Mouse (Mus musculus): ENCODE data around the gene Rab34. TPM values are rescaled to one million over a fixed set of nuclear protein-coding genes. Genes with fewer than 3 reads are reported as not detected.

Gene Rab34
- 33.1 and 36.1 TPM in 2 replicates for polyA plus RNA-seq (2011; ENCODE audit: insufficient read depth, insufficient read length, low read depth, missing spikeins)

GRCm38 (mm10) chr11:78188331-78189233 lies at the start of gene Rab34:
TSS of gene Rab34 (plus strand) at chr11:78188430.
- H3K9me3 ChIP-seq (replicated peaks; ENCODE audit: control insufficient read depth, insufficient read depth, low read length, poor library complexity, severe bottlenecking) = no peaks in the 10 kb centered on the region
- peak within 1 kb of the TSS; percentile 81 for H3K27ac ChIP-seq (ENCODE audit: insufficient read depth, low read length)
- H3K36me3 ChIP-seq (ENCODE audit: control insufficient read depth, insufficient read depth, low read length, poor library complexity, severe bottlenecking) = peaks cover 2% of the 10 kb centered on the region; the same call in 1 of the 2 replicates
- H3K9ac ChIP-seq (ENCODE audit: low read depth, poor library complexity, severe bottlenecking) = peak within 1 kb of the TSS; percentile 90
- H3K4me3 ChIP-seq (ENCODE audit: low read depth, low read length) = peak within 1 kb of the TSS; percentile 90
- peaks cover 2% of the 10 kb centered on the region for H3K4me1 ChIP-seq (ENCODE audit: control insufficient read depth, insufficient read depth, low read length)
- no peaks in the 10 kb centered on the region for H3K27me3 ChIP-seq (ENCODE audit: control insufficient read depth, insufficient read depth, low read length, poor library complexity, severe bottlenecking)
- TF ChIP-seq CTCF (IDR thresholded peaks at IDR 0.05; ENCODE audit: low read depth, low read length) (no peak), EP300 (IDR thresholded peaks at IDR 0.05; ENCODE audit: insufficient read depth, low read depth, low read length) (0 out of 2 replicates have a peak, but pooled peaks have one; percentile 5), POLR2A (IDR thresholded peaks at IDR 0.05; ENCODE audit: insufficient read depth, low read length) (no peak)

DNA sequence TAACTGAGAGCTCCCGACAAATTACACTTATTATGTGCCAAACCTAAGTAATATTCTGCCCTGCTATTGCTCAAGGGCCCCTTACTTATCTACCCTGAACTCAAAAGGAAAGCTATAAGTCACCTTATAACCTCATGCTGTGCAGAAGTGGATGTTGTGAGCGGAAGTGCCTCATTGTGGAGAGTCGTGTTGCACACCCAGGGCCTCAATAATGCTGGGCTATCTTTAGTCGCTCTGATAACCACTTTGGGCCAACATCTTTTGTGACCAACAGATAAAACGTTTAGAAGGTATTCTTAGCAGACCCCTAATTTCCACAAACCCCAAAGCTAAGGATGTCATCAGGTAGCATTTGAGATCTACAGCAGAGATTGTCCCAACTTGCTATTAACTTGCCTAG lies 47.6 kb upstream of the Rab34 start:
- H3K27me3 ChIP-seq (ENCODE audit: control insufficient read depth, insufficient read depth, low read length, poor library complexity, severe bottlenecking) = no peaks in the 10 kb centered on the region
- H3K9ac ChIP-seq (ENCODE audit: low read depth, poor library complexity, severe bottlenecking) = no peak overlapping the region
- peaks cover 5% of the 10 kb centered on the region for H3K36me3 ChIP-seq (ENCODE audit: control insufficient read depth, insufficient read depth, low read length, poor library complexity, severe bottlenecking)
- no peaks in the 10 kb centered on the region for H3K9me3 ChIP-seq (replicated peaks; ENCODE audit: control insufficient read depth, insufficient read depth, low read length, poor library complexity, severe bottlenecking)
- H3K27ac ChIP-seq (ENCODE audit: insufficient read depth, low read length) = no peak overlapping the region
- no peaks in the 10 kb centered on the region for H3K4me1 ChIP-seq (ENCODE audit: control insufficient read depth, insufficient read depth, low read length)
- no peak overlapping the region for H3K4me3 ChIP-seq (ENCODE audit: low read depth, low read length)
- TF ChIP-seq CTCF (IDR thresholded peaks at IDR 0.05; ENCODE audit: low read depth, low read length) = no peak
- TF ChIP-seq POLR2A (IDR thresholded peaks at IDR 0.05; ENCODE audit: insufficient read depth, low read length) = no peak
- no peak for TF ChIP-seq EP300 (IDR thresholded peaks at IDR 0.05; ENCODE audit: insufficient read depth, low read depth, low read length)

DNA sequence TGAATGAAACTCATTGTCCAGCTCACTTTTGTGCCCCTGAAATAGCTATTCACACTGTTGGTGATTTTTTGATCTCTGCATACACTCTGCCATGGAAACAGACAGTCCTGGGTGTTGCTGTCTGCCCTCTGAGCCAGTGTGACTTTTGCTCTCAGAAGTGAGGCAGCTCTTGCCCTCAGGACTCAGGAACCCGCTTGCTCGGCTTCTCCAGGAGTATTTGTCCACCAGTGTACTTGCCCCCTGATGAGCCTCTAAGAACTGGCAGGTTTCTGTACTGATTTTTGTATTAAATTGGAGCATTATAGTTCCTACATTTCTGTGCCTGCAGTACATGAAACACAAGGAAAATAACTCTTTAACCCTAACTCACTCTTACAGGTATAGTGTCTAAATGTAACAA lies 44.7 kb upstream of the Rab34 start:
- Histone ChIP-seq H3K27ac (ENCODE audit: insufficient read depth, low read length) (no peak overlapping the region), H3K27me3 (ENCODE audit: control insufficient read depth, insufficient read depth, low read length, poor library complexity, severe bottlenecking) (no peaks in the 10 kb centered on the region), H3K9me3 (replicated peaks; ENCODE audit: control insufficient read depth, insufficient read depth, low read length, poor library complexity, severe bottlenecking) (no peaks in the 10 kb centered on the region), H3K4me3 (ENCODE audit: low read depth, low read length) (no peak overlapping the region), H3K4me1 (ENCODE audit: control insufficient read depth, insufficient read depth, low read length) (no peaks in the 10 kb centered on the region), H3K9ac (ENCODE audit: low read depth, poor library complexity, severe bottlenecking) (no peak overlapping the region), H3K36me3 (ENCODE audit: control insufficient read depth, insufficient read depth, low read length, poor library complexity, severe bottlenecking) (peaks cover 5% of the 10 kb centered on the region)
- TF ChIP-seq POLR2A (IDR thresholded peaks at IDR 0.05; ENCODE audit: insufficient read depth, low read length) (no peak), EP300 (IDR thresholded peaks at IDR 0.05; ENCODE audit: insufficient read depth, low read depth, low read length) (no peak), CTCF (IDR thresholded peaks at IDR 0.05; ENCODE audit: low read depth, low read length) (no peak)

- Histone ChIP-seq H3K4me1 (ENCODE audit: control insufficient read depth, insufficient read depth, low read length) (no peaks in the 10 kb centered on the region), H3K36me3 (ENCODE audit: control insufficient read depth, insufficient read depth, low read length, poor library complexity, severe bottlenecking) (peaks cover 7% of the 10 kb centered on the region), H3K9ac (ENCODE audit: low read depth, poor library complexity, severe bottlenecking) (no peak overlapping the region), H3K9me3 (replicated peaks; ENCODE audit: control insufficient read depth, insufficient read depth, low read length, poor library complexity, severe bottlenecking) (no peaks in the 10 kb centered on the region), H3K27me3 (ENCODE audit: control insufficient read depth, insufficient read depth, low read length, poor library complexity, severe bottlenecking) (no peaks in the 10 kb centered on the region), H3K27ac (ENCODE audit: insufficient read depth, low read length) (no peak overlapping the region), H3K4me3 (ENCODE audit: low read depth, low read length) (no peak overlapping the region)
- TF ChIP-seq CTCF (IDR thresholded peaks at IDR 0.05; ENCODE audit: low read depth, low read length) (peak; percentile 51), POLR2A (IDR thresholded peaks at IDR 0.05; ENCODE audit: insufficient read depth, low read length) (no peak)
Measured at GRCm38 (mm10) chr11:78146168-78146567, 42.1 kb upstream of the Rab34 start.

GRCm38 (mm10) chr11:78146707-78147543 lies 41.3 kb upstream of the Rab34 start:
- H3K4me1 ChIP-seq (ENCODE audit: control insufficient read depth, insufficient read depth, low read length) = no peaks in the 10 kb centered on the region
- no peak overlapping the region for H3K27ac ChIP-seq (ENCODE audit: insufficient read depth, low read length)
- H3K4me3 ChIP-seq (ENCODE audit: low read depth, low read length) = no peak overlapping the region
- no peaks in the 10 kb centered on the region for H3K27me3 ChIP-seq (ENCODE audit: control insufficient read depth, insufficient read depth, low read length, poor library complexity, severe bottlenecking)
- peaks cover 7% of the 10 kb centered on the region for H3K36me3 ChIP-seq (ENCODE audit: control insufficient read depth, insufficient read depth, low read length, poor library complexity, severe bottlenecking)
- no peak overlapping the region for H3K9ac ChIP-seq (ENCODE audit: low read depth, poor library complexity, severe bottlenecking)
- TF ChIP-seq CTCF (IDR thresholded peaks at IDR 0.05; ENCODE audit: low read depth, low read length) (no peak), POLR2A (IDR thresholded peaks at IDR 0.05; ENCODE audit: insufficient read depth, low read length) (no peak), EP300 (IDR thresholded peaks at IDR 0.05; ENCODE audit: insufficient read depth, low read depth, low read length) (no peak)
- H3K9me3 ChIP-seq (replicated peaks; ENCODE audit: control insufficient read depth, insufficient read depth, low read length, poor library complexity, severe bottlenecking) = no peaks in the 10 kb centered on the region

All from ES-Bruce4 (cell line).